Mouse (Mus musculus) adrenal gland, postnatal 25 days (tissue): ENCODE measurements around the gene Lyl1. TPM values are rescaled to one million over a fixed set of nuclear protein-coding genes. Genes with fewer than 3 reads are reported as not detected.

ENCODE experiments used
- DNase-seq: peaks from one replicate; pipeline ENCODE4 v3.0.0; 2021; ENCODE audit warnings: mixed read lengths
- total RNA-seq: library from RNA; stranded (reverse); gene quantifications from 2 replicates; pipeline ENCODE4 v1.2.3, GENCODE M21; 2021

The Lyl1 gene
- total RNA-seq, 1 experiment from 2014 or later: 3.1 TPM

- no peak for DNase-seq
Measured at GRCm38 (mm10) chr8:84703466-84704249, 2.4 kb downstream of the Lyl1 start.

GRCm38 (mm10) chr8:84704356-84704755, 3.1 kb downstream of the Lyl1 start:
- peak; percentile 79 for DNase-seq

GRCm38 (mm10) chr8:84704867-84705831, 3.9 kb downstream of the Lyl1 start:
- no peak for DNase-seq

GRCm38 (mm10) chr8:84705960-84706359, 4.7 kb downstream of the Lyl1 start:
- no peak for DNase-seq

GRCm38 (mm10) chr8:84706610-84707266, 5.5 kb downstream of the Lyl1 start:
- DNase-seq: no peak

GRCm38 (mm10) chr8:84707267-84707883, 6.1 kb downstream of the Lyl1 start:
- DNase-seq: no peak

- DNase-seq: no peak
Measured at GRCm38 (mm10) chr8:84708071-84708541, 6.8 kb downstream of the Lyl1 start.

- peak; percentile 81 for DNase-seq
Measured at GRCm38 (mm10) chr8:84708774-84709475, 7.7 kb downstream of the Lyl1 start.

GRCm38 (mm10) chr8:84709931-84710330, 8.7 kb downstream of the Lyl1 start:
- no peak for DNase-seq

- no peak for DNase-seq
Measured at GRCm38 (mm10) chr8:84711312-84711711, 10.1 kb downstream of the Lyl1 start.

GRCm38 (mm10) chr8:84711933-84712758, 10.9 kb downstream of the Lyl1 start:
- DNase-seq: no peak

- DNase-seq: no peak
Measured at GRCm38 (mm10) chr8:84712759-84713120, 11.5 kb downstream of the Lyl1 start.

- no peak for DNase-seq
Measured at GRCm38 (mm10) chr8:84713381-84713780, 12.1 kb downstream of the Lyl1 start.

GRCm38 (mm10) chr8:84714161-84714560, 12.9 kb downstream of the Lyl1 start:
- no peak for DNase-seq

GRCm38 (mm10) chr8:84715893-84716468, 14.7 kb downstream of the Lyl1 start:
- DNase-seq: no peak

GRCm38 (mm10) chr8:84716790-84717189, 15.5 kb downstream of the Lyl1 start:
- DNase-seq: no peak

GRCm38 (mm10) chr8:84718476-84718875, 17.2 kb downstream of the Lyl1 start:
- no peak for DNase-seq

- no peak for DNase-seq
Measured at GRCm38 (mm10) chr8:84718959-84719690, 17.9 kb downstream of the Lyl1 start.

GRCm38 (mm10) chr8:84722530-84722849, 21.2 kb downstream of the Lyl1 start:
- DNase-seq: no peak
